Mouse (Mus musculus) embryonic fibroblast, embryonic 13.5 days (primary cell): ENCODE results near the gene Tmem184b.

Experiments used
- CTCF ChIP-seq: IDR thresholded peaks from 2 replicates; pipeline ENCODE4 v1.5.1; 2011; ENCODE audit warnings: mild to moderate bottlenecking, control low read depth, low read length, moderate library complexity, borderline replicate concordance; ENCODE audit not compliant: insufficient read depth
- POLR2A ChIP-seq: IDR thresholded peaks from 2 replicates; pipeline ENCODE4 v1.6.1; 2011; ENCODE audit warnings: low read depth, mild to moderate bottlenecking, control low read depth, low read length, moderate library complexity

- no peak for TF ChIP-seq CTCF
- TF ChIP-seq POLR2A, result no peak
Measured at GRCm38 (mm10) chr15:79442257-79442611, 38.9 kb upstream of the Tmem184b start.
